Mouse (Mus musculus): ENCODE measurements around the gene Tenm2.

DNA sequence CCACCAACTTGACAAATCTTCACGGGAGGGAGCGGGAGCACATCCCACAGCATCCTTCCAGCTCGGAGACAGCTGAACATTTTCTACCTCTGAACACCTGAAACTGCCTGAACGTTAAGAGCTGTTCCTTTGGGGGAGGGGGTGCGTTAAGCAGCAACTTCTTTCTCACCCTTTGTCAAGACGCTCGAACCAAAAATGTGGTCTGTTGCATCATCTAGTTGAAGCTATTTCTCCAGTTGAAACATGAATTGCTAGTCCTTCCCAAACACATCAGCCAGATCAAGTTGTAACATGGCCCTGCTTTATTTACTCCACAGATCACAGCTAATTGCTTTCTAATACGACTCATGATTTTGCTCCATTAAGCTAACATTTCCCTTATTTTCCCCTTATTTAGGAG, 799.5 kb downstream of the Tenm2 start:
- TF ChIP-seq TAL1 (IDR thresholded peaks at IDR 0.05; ENCODE audit: low read length): no peak
- no peak for TF ChIP-seq E2F4 (IDR thresholded peaks at IDR 0.05; ENCODE audit: borderline replicate concordance, low read depth, low read length)
- TF ChIP-seq BHLHE40 (IDR thresholded peaks at IDR 0.05; ENCODE audit: borderline replicate concordance, low read depth, low read length): no peak
- TF ChIP-seq POLR2A (IDR thresholded peaks at IDR 0.05; ENCODE audit: control insufficient read depth in 1 of 2, insufficient read depth in 1 of 2, low read depth in 1 of 2, low read length in 2 of 2, poor library complexity in 1 of 2): no peak
- no peak for TF ChIP-seq CTCF (IDR thresholded peaks at IDR 0.05 in 2 of 3, conservative IDR thresholded peaks at IDR 0.05 in 1 of 3; ENCODE audit: control insufficient read depth in 1 of 3, insufficient read depth in 1 of 3, low read depth in 2 of 3, low read length in 3 of 3, poor library complexity in 1 of 3, severe bottlenecking in 1 of 3)
- no peak for TF ChIP-seq RAD21 (IDR thresholded peaks at IDR 0.05; ENCODE audit: low read depth, low read length)
- no peak for TF ChIP-seq GATA1 (IDR thresholded peaks at IDR 0.05; ENCODE audit: low read depth, low read length)
- TF ChIP-seq SIN3A (IDR thresholded peaks at IDR 0.05; ENCODE audit: low read length): no peak
- TF ChIP-seq CHD2 (IDR thresholded peaks at IDR 0.05; ENCODE audit: low read length): no peak
- TF ChIP-seq USF1 (IDR thresholded peaks at IDR 0.05; ENCODE audit: low read depth, low read length): no peak
- no peak for TF ChIP-seq GABPA (IDR thresholded peaks at IDR 0.05; ENCODE audit: low read depth, low read length)
- no peak for TF ChIP-seq NELFE (IDR thresholded peaks at IDR 0.05; ENCODE audit: low read depth, low read length)
- TF ChIP-seq MYC (IDR thresholded peaks at IDR 0.05; ENCODE audit: low read depth, low read length): no peak

Measured in MEL (cell line).